Mouse (Mus musculus) naive thymus-derived CD4-positive, alpha-beta T cell, adult 2 months (primary cell): ENCODE measurements around the gene Hacl1.

Experiments
- DNase-seq: peaks from one replicate; pipeline ENCODE4 v3.0.0-alpha.2; 2011; ENCODE audit warnings: low read depth

The Hacl1 gene

GRCm38 (mm10) chr14:31576846-31577697 lies 64.0 kb downstream of the Hacl1 start:
- no peak for DNase-seq

GRCm38 (mm10) chr14:31575866-31576265 lies 65.2 kb downstream of the Hacl1 start:
- no peak for DNase-seq

GRCm38 (mm10) chr14:31574903-31575665 lies 66.0 kb downstream of the Hacl1 start:
- peak; percentile 28 for DNase-seq

DNA sequence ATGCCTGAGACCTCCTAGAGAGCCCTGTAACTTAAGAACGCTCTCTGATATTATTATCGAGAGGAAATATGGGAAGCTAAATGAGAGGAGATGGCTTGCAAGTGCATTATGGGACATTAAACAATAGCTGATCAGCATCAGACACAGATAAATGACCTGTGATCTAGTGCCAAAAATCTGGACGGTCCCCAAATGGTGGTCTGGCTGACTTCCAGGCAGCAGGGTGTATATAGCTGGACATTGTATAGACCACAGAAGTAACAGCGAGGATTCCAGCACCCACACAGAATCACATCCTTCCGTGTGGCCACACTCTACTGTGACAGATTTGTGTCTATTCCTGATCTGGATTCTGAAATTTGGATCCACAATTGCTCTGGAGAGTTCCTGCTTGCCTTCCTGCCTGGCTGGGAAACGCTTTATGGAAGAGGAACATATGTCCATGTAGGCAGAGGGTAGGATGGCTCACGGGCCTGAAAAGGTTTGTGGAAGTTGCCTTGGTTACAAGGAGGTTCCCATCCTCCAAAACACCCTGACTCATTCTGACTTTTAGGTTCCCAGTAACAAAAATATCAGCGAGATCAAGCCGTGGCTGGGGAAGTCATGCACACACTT lies 68.4 kb downstream of the Hacl1 start:
- DNase-seq: no peak

DNA sequence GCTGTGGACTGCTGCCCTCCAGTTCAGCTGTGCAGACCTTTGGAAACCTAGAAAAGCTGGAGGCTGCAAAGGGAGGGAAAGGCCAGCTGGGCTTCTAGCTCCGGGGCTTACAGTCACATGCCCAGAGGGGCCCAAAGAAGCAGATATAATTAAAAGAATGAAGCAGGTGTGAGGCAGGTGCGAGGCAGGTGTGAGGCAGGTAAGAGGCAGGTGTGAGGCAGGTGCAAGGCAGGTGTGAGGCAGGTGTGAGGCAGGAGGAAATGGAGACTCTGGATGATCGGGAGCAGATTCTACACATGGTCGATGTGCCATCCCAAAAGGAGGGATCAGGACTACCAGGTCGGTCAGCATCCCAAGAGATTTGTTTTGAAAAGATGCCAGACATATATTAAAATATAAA lies 69.7 kb downstream of the Hacl1 start:
- DNase-seq: no peak

- DNase-seq: no peak
Observed at GRCm38 (mm10) chr14:31570131-31570951, 70.7 kb downstream of the Hacl1 start.

- DNase-seq: peak; percentile 41
Observed at GRCm38 (mm10) chr14:31569151-31569631, 71.9 kb downstream of the Hacl1 start.

- no peak for DNase-seq
Observed at GRCm38 (mm10) chr14:31565478-31566212, 75.4 kb downstream of the Hacl1 start.

GRCm38 (mm10) chr14:31564452-31565179 lies 76.5 kb downstream of the Hacl1 start:
- DNase-seq: no peak

- DNase-seq: no peak
Observed at GRCm38 (mm10) chr14:31560886-31561285, 80.2 kb downstream of the Hacl1 start.

- DNase-seq: no peak
Observed at GRCm38 (mm10) chr14:31559216-31559615, 81.9 kb downstream of the Hacl1 start.

- DNase-seq: no peak
Observed at GRCm38 (mm10) chr14:31557784-31558183, 83.3 kb downstream of the Hacl1 start.

GRCm38 (mm10) chr14:31557273-31557672 lies 83.8 kb downstream of the Hacl1 start:
- DNase-seq: no peak

DNA sequence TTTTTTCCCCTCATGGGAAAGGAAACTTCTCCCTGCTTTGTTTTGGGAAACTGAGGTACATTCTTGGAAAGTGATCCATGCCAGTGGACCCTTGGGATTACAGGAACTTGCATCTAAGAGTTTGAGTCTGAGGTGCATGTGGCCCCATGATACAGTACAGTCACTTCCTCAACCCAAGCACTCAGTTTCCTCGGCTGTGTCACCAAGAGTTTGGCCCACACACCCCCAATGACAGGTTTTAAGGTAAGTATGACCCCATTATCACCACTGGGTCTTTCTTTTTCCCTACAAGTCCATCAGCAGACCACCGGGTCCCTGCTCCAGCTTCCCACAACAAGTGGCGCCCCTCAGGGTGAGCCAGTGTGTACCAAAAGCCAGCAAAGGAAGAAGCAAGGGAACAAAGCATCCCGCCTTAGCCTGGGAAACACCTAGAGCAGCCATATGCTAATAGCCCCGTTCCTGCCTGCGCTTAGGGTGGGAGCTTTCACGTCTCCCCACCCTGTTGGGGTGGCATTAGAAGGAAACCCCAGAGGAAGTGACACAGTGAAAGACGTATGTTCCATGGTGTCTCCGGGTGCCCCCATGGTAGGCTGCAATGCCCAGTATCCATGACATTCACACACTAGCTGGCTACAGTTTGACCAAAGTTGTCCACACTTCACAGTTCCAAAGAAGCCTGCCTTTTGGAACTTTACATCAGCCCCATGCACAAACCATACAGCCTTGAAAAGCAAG lies 84.4 kb downstream of the Hacl1 start:
- no peak for DNase-seq

DNA sequence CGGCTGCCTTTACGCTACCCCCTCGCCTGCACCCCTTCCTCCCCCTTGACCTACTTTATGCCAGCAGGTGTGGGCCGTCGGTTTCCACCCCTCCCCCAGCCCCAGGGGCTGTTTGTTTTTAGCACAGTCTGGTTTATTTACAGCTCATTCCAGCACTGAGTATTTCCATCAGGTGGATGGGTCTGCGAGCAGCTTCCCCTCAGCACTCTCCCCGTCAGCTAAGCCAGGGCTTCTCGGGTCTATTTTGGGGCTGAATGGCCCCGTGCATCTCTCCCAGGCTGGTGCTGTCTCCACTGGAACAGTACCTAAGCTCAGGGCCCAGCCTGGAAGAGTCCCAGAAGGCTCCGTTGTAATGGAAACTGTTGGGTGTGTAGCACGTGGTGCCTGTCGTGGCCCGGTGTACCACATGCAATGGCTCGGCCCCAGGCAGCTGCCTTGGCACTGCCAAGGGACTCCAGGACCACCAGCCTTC lies 85.1 kb downstream of the Hacl1 start:
- peak; percentile 38 for DNase-seq

DNA sequence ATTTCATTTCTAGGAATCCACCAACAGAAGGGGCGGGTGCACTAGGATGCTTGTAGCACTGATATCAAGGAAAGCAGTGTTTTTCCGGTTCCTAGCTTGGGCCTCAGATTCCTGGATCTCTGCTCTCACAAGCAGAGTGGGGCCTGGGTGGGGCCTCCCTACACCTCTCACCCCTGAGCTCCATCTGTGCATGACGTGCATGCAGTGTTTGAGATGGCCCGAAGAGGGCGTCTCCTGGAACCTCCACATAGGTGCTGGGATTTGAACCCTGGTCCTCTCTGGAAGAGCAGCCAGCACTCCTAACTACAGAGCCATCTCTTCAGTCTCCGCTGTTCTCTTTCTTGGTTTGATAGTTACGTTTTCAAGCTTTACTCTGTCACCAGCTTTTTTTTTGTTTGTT lies 86.1 kb downstream of the Hacl1 start:
- DNase-seq: no peak
